Mouse (Mus musculus): Measurements from ENCODE around the gene Mtch1. TPM values are rescaled to one million over a fixed set of nuclear protein-coding genes. Genes with fewer than 3 reads are reported as not detected.
A peak's percentile ranks its signal among the peaks of the same experiment; 100 is the strongest.

Gene Mtch1
- total and polyA plus RNA-seq, 3 experiments = 78.7 to 175 (median 101) TPM

DNA sequence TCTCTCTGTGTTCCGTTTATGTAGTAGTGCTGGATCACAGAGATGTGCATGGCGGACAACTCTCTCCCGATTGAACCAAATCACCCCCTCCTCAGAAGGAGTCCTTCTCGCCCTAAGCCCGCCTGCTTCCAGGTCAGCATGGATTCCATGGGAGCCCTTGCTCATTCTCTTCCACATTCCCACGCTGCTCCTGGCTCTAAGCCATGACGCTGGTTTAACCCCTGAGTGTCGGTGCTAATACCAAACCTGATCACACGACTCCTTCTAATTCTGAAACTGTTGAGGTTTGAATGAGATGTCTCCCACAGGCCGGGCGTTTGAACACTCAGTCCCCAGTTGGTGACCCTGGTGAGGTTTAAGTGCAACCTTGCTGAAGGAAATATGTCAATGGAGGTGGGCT, 34.7 kb upstream of the Mtch1 start:
- Histone ChIP-seq H3K36me3 (replicated peaks) (no peaks in the 10 kb centered on the region), H3K4me1 (ENCODE audit: insufficient read depth, low read depth, low read length) (peaks cover 45% of the 10 kb centered on the region), H3K27me3 (ENCODE audit: insufficient read depth, low read length) (no peaks in the 10 kb centered on the region; the same call in 1 of the 2 replicates), H3K9me3 (replicated peaks) (no peaks in the 10 kb centered on the region), H3K4me3 (ENCODE audit: low read depth, low read length) (no peak overlapping the region)
- DNase-seq (ENCODE audit: low spot score) (no peak), ATAC-seq (ENCODE audit: extremely low read depth, insufficient number of reproducible peaks, low FRiP score, poor library complexity, severe bottlenecking) (no peak)
- TF ChIP-seq TAL1 (conservative IDR thresholded peaks at IDR 0.05; ENCODE audit: low read depth, low read length) (no peak), POLR2AphosphoS5 (IDR thresholded peaks at IDR 0.05; ENCODE audit: insufficient replicate concordance, low read depth, low read length) (no peak), GATA2 (IDR thresholded peaks at IDR 0.05; ENCODE audit: borderline replicate concordance, low read depth, low read length) (no peak), GATA1 (IDR thresholded peaks at IDR 0.05; ENCODE audit: borderline replicate concordance, low read length) (no peak), CTCF (IDR thresholded peaks at IDR 0.05; ENCODE audit: low read depth, low read length) (no peak)

DNA sequence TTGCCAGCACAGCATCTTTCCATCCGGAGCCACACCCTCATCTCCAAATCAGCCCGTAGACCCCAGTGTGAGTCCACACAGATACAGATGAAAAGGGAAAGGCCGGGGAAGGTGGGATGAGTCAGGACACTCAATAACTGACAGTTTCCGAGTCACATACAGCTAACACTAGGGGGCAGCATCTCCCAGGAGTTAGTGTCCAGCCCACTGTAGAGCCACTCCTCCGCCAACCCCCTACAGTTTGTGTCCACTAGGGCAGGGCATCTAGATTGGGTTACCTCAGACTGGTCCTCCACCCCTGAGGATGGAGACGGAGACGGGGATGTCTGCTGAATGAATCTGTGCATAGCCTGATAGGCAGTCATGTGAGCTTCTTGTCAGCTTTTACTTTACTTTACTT, 33.7 kb upstream of the Mtch1 start:
- Histone ChIP-seq H3K4me3 (ENCODE audit: low read depth, low read length) (no peak overlapping the region), H3K36me3 (replicated peaks) (no peaks in the 10 kb centered on the region), H3K9me3 (replicated peaks) (no peaks in the 10 kb centered on the region), H3K4me1 (ENCODE audit: insufficient read depth, low read depth, low read length) (peaks cover 45% of the 10 kb centered on the region), H3K27me3 (ENCODE audit: insufficient read depth, low read length) (no peaks in the 10 kb centered on the region; the same call in 1 of the 2 replicates)
- ATAC-seq (ENCODE audit: extremely low read depth, insufficient number of reproducible peaks, low FRiP score, poor library complexity, severe bottlenecking) = no peak; the same call in 1 of the 2 replicates
- peak; percentile 43 for DNase-seq (ENCODE audit: low spot score)
- TF ChIP-seq CTCF (IDR thresholded peaks at IDR 0.05; ENCODE audit: low read depth, low read length) (peak; percentile 15; the same call in 1 of the 2 replicates), GATA1 (IDR thresholded peaks at IDR 0.05; ENCODE audit: borderline replicate concordance, low read length) (no peak)

DNA sequence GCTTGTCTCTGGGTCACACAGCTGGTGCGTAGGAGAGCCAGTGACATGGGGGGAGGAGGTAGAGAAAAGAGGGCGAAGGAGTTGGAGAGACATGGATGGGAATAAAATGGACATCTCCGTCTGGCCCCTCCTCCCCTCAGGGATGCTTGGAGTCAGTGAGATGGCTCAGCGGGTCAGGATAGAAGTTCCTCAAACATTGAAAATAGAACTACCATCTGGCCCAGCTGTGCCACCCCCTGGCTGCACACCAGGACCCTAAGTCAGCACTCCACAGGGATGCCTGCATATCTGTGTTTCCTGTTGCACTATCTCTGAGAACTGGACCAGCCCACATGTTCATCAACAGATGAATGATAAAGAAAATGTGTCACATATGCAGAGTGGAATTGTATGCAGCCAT, 32.5 kb upstream of the Mtch1 start:
- Histone ChIP-seq H3K4me3 (ENCODE audit: low read depth, low read length) (no peak overlapping the region), H3K27me3 (ENCODE audit: insufficient read depth, low read length) (no peaks in the 10 kb centered on the region; the same call in 1 of the 2 replicates), H3K9me3 (replicated peaks) (no peaks in the 10 kb centered on the region), H3K4me1 (ENCODE audit: insufficient read depth, low read depth, low read length) (peaks cover 48% of the 10 kb centered on the region), H3K36me3 (replicated peaks) (no peaks in the 10 kb centered on the region)
- DNase-seq (ENCODE audit: low spot score) (no peak), ATAC-seq (ENCODE audit: extremely low read depth, insufficient number of reproducible peaks, low FRiP score, poor library complexity, severe bottlenecking) (no peak)
- TF ChIP-seq GATA2 (IDR thresholded peaks at IDR 0.05; ENCODE audit: borderline replicate concordance, low read depth, low read length) = no peak

DNA sequence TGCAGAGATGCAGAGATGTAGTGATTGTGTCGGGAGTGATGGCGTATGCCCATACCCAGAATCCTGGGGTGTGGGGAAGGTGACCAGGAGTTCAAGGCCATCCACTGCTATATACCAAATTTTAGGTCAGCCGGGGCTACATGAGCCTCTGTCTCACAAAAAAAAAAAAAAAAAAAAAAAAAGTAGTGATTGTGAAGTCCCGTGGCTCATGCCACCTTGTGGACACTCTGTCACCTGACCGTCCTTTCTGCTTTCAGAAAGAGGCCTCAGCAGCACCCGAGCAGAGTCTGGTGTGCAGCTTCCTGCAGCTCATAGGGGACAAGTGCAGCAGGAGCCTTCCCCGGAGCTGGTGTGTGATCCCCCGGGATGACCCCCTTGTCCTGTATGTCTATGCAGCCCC, 30.3 kb upstream of the Mtch1 start:
- no peaks in the 10 kb centered on the region; the same call in 1 of the 2 replicates for H3K27me3 ChIP-seq (ENCODE audit: insufficient read depth, low read length)
- ATAC-seq (ENCODE audit: extremely low read depth, insufficient number of reproducible peaks, low FRiP score, poor library complexity, severe bottlenecking) (no peak), DNase-seq (ENCODE audit: low spot score) (no peak)
- H3K36me3 ChIP-seq (replicated peaks) = no peaks in the 10 kb centered on the region
- H3K4me3 ChIP-seq (ENCODE audit: low read depth, low read length) = no peak overlapping the region
- peaks cover 40% of the 10 kb centered on the region for H3K4me1 ChIP-seq (ENCODE audit: insufficient read depth, low read depth, low read length)
- TF ChIP-seq CTCF (IDR thresholded peaks at IDR 0.05; ENCODE audit: low read depth, low read length) (no peak), GATA2 (IDR thresholded peaks at IDR 0.05; ENCODE audit: borderline replicate concordance, low read depth, low read length) (no peak), GATA1 (IDR thresholded peaks at IDR 0.05; ENCODE audit: borderline replicate concordance, low read length) (no peak), POLR2AphosphoS5 (IDR thresholded peaks at IDR 0.05; ENCODE audit: insufficient replicate concordance, low read depth, low read length) (no peak), TAL1 (conservative IDR thresholded peaks at IDR 0.05; ENCODE audit: low read depth, low read length) (no peak)
- H3K9me3 ChIP-seq (replicated peaks) = no peaks in the 10 kb centered on the region

DNA sequence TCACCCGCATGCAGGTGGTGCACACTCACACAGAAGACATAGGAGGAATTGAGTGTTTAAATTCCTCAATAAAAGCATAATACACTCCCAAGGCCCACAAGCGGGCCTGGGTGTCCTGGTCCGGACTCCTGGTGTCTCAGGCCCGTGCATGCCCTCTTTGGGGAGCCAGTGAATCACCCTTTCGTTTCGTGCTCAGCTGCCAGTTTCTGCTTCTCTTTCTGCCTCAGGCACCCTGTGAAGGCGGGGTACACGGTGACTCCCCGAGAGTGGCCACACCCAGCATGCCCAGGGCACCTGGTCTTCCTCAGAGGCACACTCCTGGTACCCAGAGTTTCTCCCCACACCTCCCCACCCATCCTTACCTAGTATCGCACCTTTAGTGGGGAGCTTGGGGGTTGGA, 28.1 kb upstream of the Mtch1 start:
- TF ChIP-seq CTCF (IDR thresholded peaks at IDR 0.05; ENCODE audit: low read depth, low read length) (no peak), GATA2 (IDR thresholded peaks at IDR 0.05; ENCODE audit: borderline replicate concordance, low read depth, low read length) (no peak), GATA1 (IDR thresholded peaks at IDR 0.05; ENCODE audit: borderline replicate concordance, low read length) (no peak), TAL1 (conservative IDR thresholded peaks at IDR 0.05; ENCODE audit: low read depth, low read length) (no peak), POLR2AphosphoS5 (IDR thresholded peaks at IDR 0.05; ENCODE audit: insufficient replicate concordance, low read depth, low read length) (no peak)
- Histone ChIP-seq H3K36me3 (replicated peaks) (no peaks in the 10 kb centered on the region), H3K9me3 (replicated peaks) (no peaks in the 10 kb centered on the region), H3K4me1 (ENCODE audit: insufficient read depth, low read depth, low read length) (peaks cover 34% of the 10 kb centered on the region), H3K4me3 (ENCODE audit: low read depth, low read length) (peak overlapping the region; percentile 38; the same call in 1 of the 2 replicates), H3K27me3 (ENCODE audit: insufficient read depth, low read length) (no peaks in the 10 kb centered on the region; the same call in 1 of the 2 replicates)
- DNase-seq (ENCODE audit: low spot score) = no peak
- ATAC-seq (ENCODE audit: extremely low read depth, insufficient number of reproducible peaks, low FRiP score, poor library complexity, severe bottlenecking) = no peak

DNA sequence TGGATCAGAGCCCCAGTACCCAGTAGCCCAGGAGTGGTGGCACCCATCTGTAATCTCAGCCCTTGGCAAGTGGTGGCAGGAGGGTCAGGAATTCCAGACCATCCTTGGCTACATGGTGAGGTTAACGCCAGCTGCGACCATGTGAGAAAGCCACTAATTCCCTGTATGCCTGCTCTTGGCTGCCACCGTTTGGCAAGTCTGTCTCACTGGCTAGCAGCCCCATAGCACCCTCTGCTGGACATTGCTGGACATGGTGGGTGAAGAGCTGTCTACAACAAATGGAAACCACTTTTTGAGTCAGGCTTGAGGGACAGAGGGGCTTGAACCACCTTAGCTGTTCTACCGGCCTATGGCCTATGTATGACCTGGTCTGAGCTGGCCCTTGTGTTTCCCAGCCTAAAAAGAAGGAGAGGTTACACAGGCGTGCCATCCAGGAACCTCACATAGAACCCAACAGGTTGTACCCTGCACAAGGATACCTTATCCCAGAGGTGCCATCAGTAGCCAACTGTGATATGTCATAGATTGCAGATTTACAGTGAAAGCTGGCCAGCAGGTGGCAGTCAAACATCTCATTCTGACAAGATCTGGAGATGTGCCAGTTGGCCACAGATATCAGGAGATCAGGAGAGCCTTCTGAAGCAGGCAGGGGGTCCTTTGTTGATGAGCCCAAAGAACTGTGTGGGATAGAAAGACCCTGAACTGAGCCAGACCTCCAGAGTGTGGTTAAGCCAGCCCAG, 23.4 kb upstream of the Mtch1 start:
- DNase-seq (ENCODE audit: low spot score) (peak; percentile 68), ATAC-seq (ENCODE audit: extremely low read depth, insufficient number of reproducible peaks, low FRiP score, poor library complexity, severe bottlenecking) (0 out of 2 replicates have a peak, but pooled peaks have one; percentile 22)
- Histone ChIP-seq H3K27me3 (ENCODE audit: insufficient read depth, low read length) (peaks cover 29% of the 10 kb centered on the region), H3K9me3 (replicated peaks) (no peaks in the 10 kb centered on the region), H3K4me3 (ENCODE audit: low read depth, low read length) (no peak overlapping the region; the same call in 1 of the 2 replicates), H3K36me3 (replicated peaks) (no peaks in the 10 kb centered on the region), H3K4me1 (ENCODE audit: insufficient read depth, low read depth, low read length) (peaks cover 38% of the 10 kb centered on the region)
- TF ChIP-seq GATA1 (IDR thresholded peaks at IDR 0.05; ENCODE audit: borderline replicate concordance, low read length) (no peak), CTCF (IDR thresholded peaks at IDR 0.05; ENCODE audit: low read depth, low read length) (peak; percentile 94)

DNA sequence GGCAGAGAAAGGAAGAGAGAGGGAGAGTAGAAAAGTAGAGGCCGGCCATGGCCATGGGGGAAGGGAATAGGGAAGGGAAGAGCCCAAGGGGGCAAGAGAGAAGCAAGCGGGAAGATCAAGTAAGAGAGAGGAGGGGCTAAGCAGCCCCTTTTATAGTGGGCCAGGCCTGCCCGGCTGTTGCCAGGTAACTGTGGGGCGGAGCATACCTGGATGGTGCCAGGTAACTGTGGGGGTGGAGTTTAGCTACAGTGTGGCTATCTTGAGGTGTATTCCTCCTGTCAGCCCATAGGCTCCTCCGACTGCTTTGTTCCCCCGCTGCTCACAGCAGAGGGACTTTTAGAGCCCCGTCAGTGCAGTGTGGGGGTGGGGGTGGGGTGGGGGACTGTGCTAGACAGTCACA, 21.0 kb upstream of the Mtch1 start:
- TF ChIP-seq CTCF (IDR thresholded peaks at IDR 0.05; ENCODE audit: low read depth, low read length) = no peak
- no peak for TF ChIP-seq GATA2 (IDR thresholded peaks at IDR 0.05; ENCODE audit: borderline replicate concordance, low read depth, low read length)
- no peak for TF ChIP-seq POLR2AphosphoS5 (IDR thresholded peaks at IDR 0.05; ENCODE audit: insufficient replicate concordance, low read depth, low read length)
- TF ChIP-seq TAL1 (conservative IDR thresholded peaks at IDR 0.05; ENCODE audit: low read depth, low read length) = no peak
- TF ChIP-seq GATA1 (IDR thresholded peaks at IDR 0.05; ENCODE audit: borderline replicate concordance, low read length) = no peak
- no peaks in the 10 kb centered on the region for H3K36me3 ChIP-seq (replicated peaks)

More for the DNA sequence above, 21.0 kb upstream of the Mtch1 start:
- Histone ChIP-seq H3K27me3 (ENCODE audit: insufficient read depth, low read length) (peaks cover 45% of the 10 kb centered on the region), H3K4me3 (ENCODE audit: low read depth, low read length) (no peak overlapping the region), H3K9me3 (replicated peaks) (no peaks in the 10 kb centered on the region), H3K4me1 (ENCODE audit: insufficient read depth, low read depth, low read length) (peaks cover 33% of the 10 kb centered on the region)
- DNase-seq (ENCODE audit: low spot score) (no peak), ATAC-seq (ENCODE audit: extremely low read depth, insufficient number of reproducible peaks, low FRiP score, poor library complexity, severe bottlenecking) (no peak)
